Mouse (Mus musculus) hindbrain, embryonic 14.5 days (tissue): ENCODE results near the gene Cfap73. TPM values are rescaled to one million over a fixed set of nuclear protein-coding genes. Genes with fewer than 3 reads are reported as not detected.

Experiments
- ATAC-seq: fragments of 200-750 bp; cut with Nextera tagmentation; 2 replicates; pipeline ENCODE4 v1.8.0; 2017; ENCODE audit warnings: moderate number of reproducible peaks, mild to moderate bottlenecking, moderate TSS enrichment, moderate library complexity; ENCODE audit not compliant: low FRiP score
- DNase-seq: peaks from one replicate; pipeline ENCODE4 v3.0.0-alpha.2; 2015; ENCODE audit warnings: low spot score
- H3K27ac ChIP-seq: fragments of 300-500 bp; sonication (generic); 2 replicates; pipeline ENCODE4 v1.5.1; 2014; ENCODE audit warnings: mild to moderate bottlenecking, moderate library complexity
- H3K27me3 ChIP-seq: fragments of 300-500 bp; sonication (generic); 2 replicates; pipeline ENCODE4 v1.6.1; 2014; ENCODE audit warnings: mild to moderate bottlenecking, low read length, mixed read lengths; ENCODE audit not compliant: control insufficient read depth, insufficient read depth
- H3K36me3 ChIP-seq: fragments of 300-500 bp; sonication (generic); replicated peaks from 2 replicates; pipeline ENCODE4 v1.6.1; 2014; ENCODE audit not compliant: control insufficient read depth, insufficient read depth
- H3K4me1 ChIP-seq: fragments of 300-500 bp; sonication (generic); replicated peaks from 2 replicates; pipeline ENCODE4 v1.6.1; 2014; ENCODE audit warnings: antibody characterized with exemption, low read length, mixed read lengths; ENCODE audit not compliant: control insufficient read depth, insufficient read depth
- H3K4me2 ChIP-seq: fragments of 300-500 bp; sonication (generic); replicated peaks from 2 replicates; pipeline ENCODE4 v1.6.1; 2014; ENCODE audit warnings: mild to moderate bottlenecking, moderate library complexity
- H3K4me3 ChIP-seq: fragments of 300-500 bp; sonication (generic); replicated peaks from 2 replicates; pipeline ENCODE4 v1.5.1; 2014; ENCODE audit warnings: mild to moderate bottlenecking, low read length
- H3K9ac ChIP-seq: fragments of 300-500 bp; sonication (generic); 2 replicates; pipeline ENCODE4 v1.6.1; 2014
- H3K9me3 ChIP-seq: fragments of 300-500 bp; sonication (generic); 2 replicates; pipeline ENCODE4 v1.6.1; 2016; ENCODE audit warnings: low read length; ENCODE audit not compliant: control insufficient read depth
- WGBS: fragments of 180-500 bp; shearing (Covaris S2); extraction: QIAGEN DNeasy Blood & Tissue Kit; methylation state at CpG from one replicate; pipeline ENCODE4 v1.1.7; 2014; 5-methylcytosine and 5-hydroxymethylcytosine counted together
- polyA plus RNA-seq: library from polyadenylated mRNA; unstranded; fragments of >200 nt; fragmentation: Nextera tagmentation; extraction: Ambion mirVana; gene quantifications from 2 replicates; pipeline ENCODE4 v1.2.1, GENCODE M21; 2014

Gene Cfap73
- polyA plus RNA-seq, 1 experiment from 2014 or later = 1.1 TPM

- no peak overlapping the region for H3K4me2 ChIP-seq
- H3K4me3 ChIP-seq = no peak overlapping the region
- H3K27ac ChIP-seq = no peak overlapping the region
- DNase-seq (no peak), ATAC-seq (no peak)
- no peaks in the 10 kb centered on the region for H3K9me3 ChIP-seq
- no peaks in the 10 kb centered on the region for H3K27me3 ChIP-seq
- H3K9ac ChIP-seq = no peak overlapping the region
- WGBS = 92% methylated on average over 10 of the region's 10 CpGs
- peaks cover 99% of the 10 kb centered on the region for H3K36me3 ChIP-seq
- no peaks in the 10 kb centered on the region for H3K4me1 ChIP-seq
These were observed 12.2 kb downstream of the Cfap73 start for GRCm38 (mm10) chr5:120621846-120622197.

DNA sequence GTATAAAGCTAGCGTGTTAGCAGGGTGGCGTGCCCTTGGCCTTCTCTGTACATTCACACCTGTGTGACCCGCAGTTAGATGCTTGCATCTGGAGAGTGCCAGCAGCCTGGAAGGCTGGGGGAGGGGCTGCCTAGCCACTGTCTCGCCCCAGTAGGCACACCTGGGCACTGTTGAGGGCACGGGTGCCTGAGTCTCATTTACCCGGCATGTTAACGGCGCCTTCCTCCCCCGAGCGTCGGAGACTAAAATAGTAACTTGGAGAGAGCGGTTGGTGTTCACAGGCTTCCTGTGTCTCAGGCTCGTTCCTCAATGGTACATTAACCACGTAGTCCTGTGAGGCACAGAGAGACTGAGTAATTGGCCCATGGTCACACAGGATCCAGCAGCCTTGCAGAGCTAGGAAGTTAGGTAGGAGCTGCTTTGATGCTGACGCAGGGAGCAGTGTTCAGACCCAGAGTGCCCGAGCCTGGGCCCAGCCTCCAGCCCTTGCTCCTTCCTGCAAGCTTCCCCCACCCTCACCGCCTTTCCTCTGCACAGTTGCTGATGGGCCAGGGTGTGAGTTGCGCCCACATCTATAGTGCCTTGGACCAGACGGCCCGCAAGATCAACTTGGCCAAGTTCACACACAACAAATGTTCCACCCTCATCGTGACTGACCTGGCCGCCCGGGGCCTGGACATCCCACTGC, 12.8 kb downstream of the Cfap73 start:
- peaks cover 96% of the 10 kb centered on the region for H3K36me3 ChIP-seq
- WGBS = 90% methylated on average over 23 of the region's 23 CpGs
- peak; percentile 21 for DNase-seq
- no peak overlapping the region for H3K27ac ChIP-seq
- no peaks in the 10 kb centered on the region for H3K4me1 ChIP-seq
- no peak overlapping the region for H3K4me3 ChIP-seq
- 0 out of 2 replicates have a peak overlapping the region, but pooled peaks have one; percentile 3 for H3K9ac ChIP-seq
- ATAC-seq = no peak
- H3K4me2 ChIP-seq = no peak overlapping the region
- H3K9me3 ChIP-seq = no peaks in the 10 kb centered on the region
- H3K27me3 ChIP-seq = no peaks in the 10 kb centered on the region

GRCm38 (mm10) chr5:120620375-120621077, 13.5 kb downstream of the Cfap73 start:
- ATAC-seq = 0 out of 2 replicates have a peak, but pooled peaks have one; percentile 14
- Histone ChIP-seq H3K27me3 (no peaks in the 10 kb centered on the region), H3K9me3 (no peaks in the 10 kb centered on the region), H3K4me3 (no peak overlapping the region), H3K4me2 (no peak overlapping the region), H3K36me3 (peaks cover 92% of the 10 kb centered on the region), H3K4me1 (no peaks in the 10 kb centered on the region), H3K9ac (no peak overlapping the region), H3K27ac (no peak overlapping the region)
- WGBS = 70% methylated on average over 18 of the region's 18 CpGs
- peak; percentile 90 for DNase-seq

GRCm38 (mm10) chr5:120619201-120619600, 14.8 kb downstream of the Cfap73 start:
- DNase-seq (peak; percentile 68), ATAC-seq (no peak)
- 14% methylated on average over 5 of the region's 5 CpGs for WGBS
- peaks cover 79% of the 10 kb centered on the region for H3K36me3 ChIP-seq
- H3K4me3 ChIP-seq = no peak overlapping the region
- no peaks in the 10 kb centered on the region for H3K27me3 ChIP-seq
- H3K27ac ChIP-seq = no peak overlapping the region
- no peak overlapping the region for H3K4me2 ChIP-seq
- no peak overlapping the region for H3K9ac ChIP-seq
- no peaks in the 10 kb centered on the region for H3K9me3 ChIP-seq
- H3K4me1 ChIP-seq = peaks cover under 1% of the 10 kb centered on the region; the same call in 1 of the 2 replicates

- Histone ChIP-seq H3K4me1 (peaks cover 5% of the 10 kb centered on the region; the same call in 1 of the 2 replicates), H3K27me3 (no peaks in the 10 kb centered on the region), H3K9ac (no peak overlapping the region), H3K27ac (no peak overlapping the region), H3K4me3 (no peak overlapping the region), H3K9me3 (no peaks in the 10 kb centered on the region), H3K4me2 (no peak overlapping the region), H3K36me3 (peaks cover 75% of the 10 kb centered on the region)
- 88% methylated on average over 12 of the region's 12 CpGs for WGBS
- no peak for DNase-seq
- no peak for ATAC-seq
These were observed 15.3 kb downstream of the Cfap73 start for GRCm38 (mm10) chr5:120618778-120619177.

DNA sequence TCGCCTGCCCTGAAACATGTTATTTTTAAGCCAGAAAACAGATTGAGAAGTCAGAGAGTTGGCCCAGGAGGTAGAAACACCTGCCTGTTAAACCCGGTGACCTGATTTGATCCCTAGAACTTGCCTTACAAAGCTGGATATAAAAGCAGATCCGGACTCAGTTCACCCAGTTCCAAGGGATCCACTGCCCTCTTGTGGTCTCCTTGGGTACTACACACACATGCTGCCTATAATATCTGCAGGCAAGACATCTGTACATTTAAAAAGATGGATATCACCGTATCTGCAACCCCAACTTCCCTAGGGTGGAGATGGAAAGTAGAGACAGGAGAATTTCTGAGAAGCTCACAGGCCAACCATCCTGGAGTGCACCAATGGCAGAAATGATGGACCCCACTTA, 18.1 kb downstream of the Cfap73 start:
- Histone ChIP-seq H3K4me1 (peaks cover 16% of the 10 kb centered on the region), H3K4me3 (no peak overlapping the region), H3K27me3 (no peaks in the 10 kb centered on the region), H3K36me3 (peaks cover 46% of the 10 kb centered on the region), H3K9ac (no peak overlapping the region), H3K4me2 (no peak overlapping the region), H3K27ac (no peak overlapping the region), H3K9me3 (no peaks in the 10 kb centered on the region)
- ATAC-seq (no peak), DNase-seq (peak; percentile 51)
- WGBS = 97% methylated on average over 4 of the region's 4 CpGs

DNA sequence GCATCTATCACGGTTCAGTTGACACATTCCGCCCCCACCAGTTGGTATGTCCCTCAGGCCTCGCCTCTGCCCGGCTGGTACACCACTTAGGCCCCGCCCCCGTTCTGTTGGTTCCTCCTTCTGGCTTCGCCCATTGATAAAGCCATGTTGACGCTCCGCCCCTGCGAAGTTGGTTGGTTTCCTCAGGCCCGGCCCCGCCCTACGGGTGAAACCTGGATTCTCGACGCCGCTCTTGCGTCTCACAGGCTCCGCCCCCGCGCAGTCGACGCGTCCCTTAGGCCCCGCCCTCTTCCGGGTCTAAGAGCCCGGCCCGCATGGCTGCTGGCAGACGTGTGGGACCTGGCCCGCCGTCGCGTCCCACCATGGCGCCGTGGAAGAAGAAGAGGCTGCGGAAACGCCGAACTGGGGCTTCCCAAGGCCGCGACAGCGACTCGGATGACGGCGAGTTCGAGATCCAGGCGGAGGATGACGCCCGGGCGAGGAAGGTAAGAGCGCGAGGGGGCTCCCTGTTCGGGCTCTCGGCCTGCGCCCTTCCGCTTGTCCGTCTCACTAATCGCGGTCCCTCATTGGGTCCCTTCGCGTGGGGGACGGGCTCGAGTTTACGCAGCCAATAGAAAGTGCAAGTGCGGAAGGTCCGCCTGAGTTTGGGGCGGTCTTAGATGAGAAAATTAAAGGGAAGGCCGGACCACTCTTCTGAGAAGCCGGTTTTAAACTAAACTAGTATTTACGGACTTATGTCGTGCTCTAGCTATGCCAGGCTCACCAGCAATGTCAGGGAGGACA, 21.0 kb downstream of the Cfap73 start:
- ATAC-seq = peak; percentile 93

GRCm38 (mm10) chr5:120612442-120612821, 21.6 kb downstream of the Cfap73 start, which contains the start of the genes Rita1 and Ddx54:
Gene Rita1 (minus strand): TSS chr5:120612589.
Gene Ddx54 (plus strand): TSS chr5:120612739.
- H3K4me2 ChIP-seq = peak within 1 kb of the TSS; percentile 81
- H3K27ac ChIP-seq = peak within 1 kb of the TSS; percentile 81
- WGBS = under 1% methylated on average over 22 of the region's 22 CpGs
- no peaks in the 10 kb centered on the region for H3K9me3 ChIP-seq
- H3K27me3 ChIP-seq = no peaks in the 10 kb centered on the region
- ATAC-seq = peak; percentile 87
- peaks cover 17% of the 10 kb centered on the region for H3K4me1 ChIP-seq
- H3K4me3 ChIP-seq = peak within 1 kb of the TSS; percentile 50
- peak within 1 kb of the TSS; percentile 56 for H3K9ac ChIP-seq
- peaks cover 17% of the 10 kb centered on the region for H3K36me3 ChIP-seq
- peak; percentile 94 for DNase-seq

More for the DNA sequence above, 21.0 kb downstream of the Cfap73 start:
- Histone ChIP-seq H3K4me3 (peak overlapping the region; percentile 50), H3K9ac (peak overlapping the region; percentile 56), H3K27me3 (no peaks in the 10 kb centered on the region), H3K36me3 (peaks cover 23% of the 10 kb centered on the region), H3K4me2 (peak overlapping the region; percentile 81), H3K4me1 (peaks cover 17% of the 10 kb centered on the region), H3K9me3 (no peaks in the 10 kb centered on the region), H3K27ac (peak overlapping the region; percentile 81)
- WGBS = under 1% methylated on average over 69 of the region's 69 CpGs
- peak; percentile 99 for DNase-seq

GRCm38 (mm10) chr5:120611416-120611815, 22.6 kb downstream of the Cfap73 start:
- Histone ChIP-seq H3K9ac (peak overlapping the region; percentile 56), H3K27me3 (no peaks in the 10 kb centered on the region), H3K36me3 (0 out of 2 replicates have a peak, but pooled peaks cover 11% of the 10 kb centered on the region), H3K4me1 (peaks cover 17% of the 10 kb centered on the region), H3K4me2 (peak overlapping the region; percentile 73), H3K27ac (no peak overlapping the region), H3K4me3 (peak overlapping the region; percentile 50), H3K9me3 (no peaks in the 10 kb centered on the region)
- 48% methylated on average over 8 of the region's 8 CpGs for WGBS
- DNase-seq = no peak
- ATAC-seq = no peak
